Mouse (Mus musculus) embryonic fibroblast, embryonic 13.5 days (primary cell): ENCODE data around the gene Prkar1b.

Experiments
- CTCF ChIP-seq: IDR thresholded peaks from 2 replicates; pipeline ENCODE4 v1.5.1; 2011; ENCODE audit warnings: mild to moderate bottlenecking, control low read depth, low read length, moderate library complexity, borderline replicate concordance; ENCODE audit not compliant: insufficient read depth
- POLR2A ChIP-seq: IDR thresholded peaks from 2 replicates; pipeline ENCODE4 v1.6.1; 2011; ENCODE audit warnings: low read depth, mild to moderate bottlenecking, control low read depth, low read length, moderate library complexity

DNA sequence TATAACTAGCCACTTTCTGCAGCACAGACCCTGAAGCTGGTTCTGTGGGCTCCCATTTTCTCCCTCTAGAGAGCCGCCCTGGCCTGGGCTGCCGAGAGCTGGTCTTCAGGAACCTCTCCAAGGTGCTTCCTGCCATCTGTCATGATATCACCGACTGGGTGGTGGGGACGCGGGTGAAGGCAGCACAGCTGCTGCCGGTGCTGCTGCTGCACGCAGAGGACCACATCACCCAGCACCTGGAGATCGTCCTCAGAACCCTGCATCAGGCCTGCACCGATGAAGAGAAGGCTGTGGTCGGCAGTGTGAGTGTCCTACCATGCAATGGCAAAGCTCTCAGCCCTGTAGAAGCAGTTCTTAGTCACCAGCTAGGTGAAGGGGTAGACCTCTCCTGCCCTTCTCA is 11.8 kb upstream of the Prkar1b start:
- TF ChIP-seq CTCF (no peak), POLR2A (no peak)
